Mouse (Mus musculus) lung, postnatal 0 days (tissue): ENCODE data around the gene Cep112.

Experiments
- CTCF ChIP-seq: IDR thresholded peaks from 2 replicates; pipeline ENCODE4 v1.5.1; 2016; ENCODE audit warnings: antibody characterized with exemption, mild to moderate bottlenecking
- EP300 ChIP-seq: IDR thresholded peaks from 2 replicates; pipeline ENCODE4 v1.6.1; 2016; ENCODE audit warnings: antibody characterized with exemption, mild to moderate bottlenecking, control low read depth

GRCm38 (mm10) chr11:108419242-108419641, 5.8 kb upstream of the Cep112 start:
- no peak for TF ChIP-seq CTCF
- no peak for TF ChIP-seq EP300
